Mouse (Mus musculus): ENCODE results near the gene Nmnat2.

- TF ChIP-seq CTCF (IDR thresholded peaks at IDR 0.05; ENCODE audit: extremely low read depth, insufficient read depth, insufficient read length, insufficient replicate concordance) = no peak
- TF ChIP-seq POLR2A (IDR thresholded peaks at IDR 0.05; ENCODE audit: low read depth, low read length) = no peak
Observed at GRCm38 (mm10) chr1:153095826-153096727, 141.3 kb downstream of the Nmnat2 start.

Data from spleen, adult 2 months (tissue).